Mouse (Mus musculus) layer of hippocampus, adult 2 months (tissue): ENCODE results near the gene Znrf1. TPM values are rescaled to one million over a fixed set of nuclear protein-coding genes. Genes with fewer than 3 reads are reported as not detected.

ENCODE experiments used
- DNase-seq, 2 experiments: peaks; one replicate each; pipeline ENCODE4 v3.0.0; 2022; ENCODE audit warnings: low spot score in 2 of 2
- H3K27ac ChIP-seq: fragments of 200-600 bp; 2 replicates; pipeline ENCODE4 v1.8.1; 2022
- H3K4me3 ChIP-seq: fragments of 200-600 bp; 2 replicates; pipeline ENCODE4 v1.8.1; 2022; ENCODE audit warnings: mild to moderate bottlenecking
- CTCF ChIP-seq: fragments of 200-600 bp; conservative IDR thresholded peaks from 2 replicates; pipeline ENCODE4 v1.8.1; 2022; ENCODE audit warnings: antibody characterized with exemption, mild to moderate bottlenecking, moderate library complexity
- total RNA-seq, 2 experiments: library from RNA; stranded (reverse); gene quantifications; 2 replicates each; pipeline ENCODE4 v1.2.3; 2021

Gene Znrf1
- total RNA-seq, 2 experiments from 2014 or later, result 105 to 107 TPM

DNA sequence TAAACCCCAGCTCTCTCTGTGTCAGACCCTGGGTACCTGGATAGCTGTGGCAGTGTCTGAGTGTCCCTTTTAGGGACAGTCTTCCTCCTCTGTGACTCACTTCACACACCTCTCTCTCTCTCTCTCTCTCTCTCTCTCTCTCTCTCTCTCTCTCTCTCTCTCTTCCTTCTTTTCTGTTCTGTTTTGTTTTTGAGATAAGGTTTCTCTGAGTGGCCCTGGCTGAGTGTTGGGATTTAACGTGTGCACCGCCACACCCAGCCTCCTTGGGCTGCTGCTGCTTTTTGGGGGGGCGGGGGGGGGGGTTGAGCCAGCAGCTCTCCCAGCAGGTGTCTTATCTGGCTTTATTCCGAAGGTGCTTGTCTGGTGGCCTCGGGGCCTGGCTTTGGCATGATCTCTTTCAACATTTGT, 29.9 kb downstream of the Znrf1 start:
- no peak overlapping the region for H3K27ac ChIP-seq
- no peak for DNase-seq
- no peak for TF ChIP-seq CTCF
- H3K4me3 ChIP-seq, result no peak overlapping the region

- DNase-seq, result no peak
- TF ChIP-seq CTCF, result no peak
- Histone ChIP-seq H3K27ac (0 out of 2 replicates have a peak overlapping the region, but pooled peaks have one; percentile 15), H3K4me3 (no peak overlapping the region)
These were observed 30.4 kb downstream of the Znrf1 start for GRCm38 (mm10) chr8:111566326-111566725.

GRCm38 (mm10) chr8:111567571-111567970, 31.7 kb downstream of the Znrf1 start:
- TF ChIP-seq CTCF, result no peak
- peak overlapping the region; percentile 70 for H3K27ac ChIP-seq
- no peak for DNase-seq
- H3K4me3 ChIP-seq, result no peak overlapping the region

- DNase-seq, result no peak
- no peak for TF ChIP-seq CTCF
- peak overlapping the region; percentile 70 for H3K27ac ChIP-seq
- no peak overlapping the region for H3K4me3 ChIP-seq
These were observed 32.1 kb downstream of the Znrf1 start for GRCm38 (mm10) chr8:111568029-111568428.

- Histone ChIP-seq H3K4me3 (no peak overlapping the region), H3K27ac (no peak overlapping the region)
- no peak for DNase-seq
- no peak for TF ChIP-seq CTCF
These were observed 34.0 kb downstream of the Znrf1 start for GRCm38 (mm10) chr8:111569926-111570325.

DNA sequence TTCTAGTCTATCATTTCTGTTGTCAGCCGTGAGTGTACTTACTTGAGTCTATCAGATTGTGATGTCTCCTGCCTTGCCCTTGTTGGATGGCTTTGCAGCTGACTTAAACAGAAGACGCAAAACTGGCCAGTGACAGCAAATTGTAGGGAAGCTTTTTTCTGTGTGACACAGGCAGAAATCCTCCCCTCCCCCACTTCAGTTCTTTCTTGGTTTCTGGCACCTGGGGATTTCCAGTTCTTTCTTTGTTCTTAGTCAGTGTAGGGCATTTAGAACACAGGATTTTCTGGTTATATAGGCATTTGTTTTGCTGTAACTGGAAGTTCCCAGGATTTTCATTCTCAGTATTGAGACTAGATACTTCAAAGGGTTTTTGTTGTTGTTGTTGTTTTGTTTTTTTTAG, 34.5 kb downstream of the Znrf1 start:
- Histone ChIP-seq H3K27ac (no peak overlapping the region), H3K4me3 (no peak overlapping the region)
- no peak for DNase-seq
- TF ChIP-seq CTCF, result no peak

DNA sequence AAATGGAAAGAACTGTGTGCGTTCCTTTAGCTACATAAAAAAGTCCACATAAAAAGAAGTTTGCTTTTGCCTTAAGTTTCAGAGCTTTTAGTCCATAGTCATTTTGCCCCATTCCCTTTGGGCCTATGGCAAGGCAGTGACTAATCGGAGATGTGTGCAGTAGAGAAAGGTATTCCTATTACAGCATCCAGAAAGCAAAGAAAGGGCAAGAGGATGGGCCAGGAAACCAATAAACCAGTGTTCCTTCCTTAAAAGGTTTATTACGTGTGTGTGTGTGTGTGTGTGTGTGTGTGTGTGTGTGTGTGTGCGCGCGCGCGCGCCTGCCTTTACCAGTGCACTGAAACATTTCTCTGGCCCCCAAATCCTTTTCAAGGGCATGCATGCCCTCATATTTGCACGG, 35.8 kb downstream of the Znrf1 start:
- no peak for TF ChIP-seq CTCF
- no peak overlapping the region for H3K27ac ChIP-seq
- H3K4me3 ChIP-seq, result no peak overlapping the region
- no peak for DNase-seq

- Histone ChIP-seq H3K4me3 (no peak overlapping the region), H3K27ac (no peak overlapping the region)
- TF ChIP-seq CTCF, result no peak
These were observed 36.5 kb downstream of the Znrf1 start for GRCm38 (mm10) chr8:111572431-111572830.

GRCm38 (mm10) chr8:111573583-111573982, 37.7 kb downstream of the Znrf1 start:
- Histone ChIP-seq H3K27ac (no peak overlapping the region), H3K4me3 (no peak overlapping the region)
- DNase-seq, result no peak
- TF ChIP-seq CTCF, result no peak

More at GRCm38 (mm10) chr8:111572431-111572830, 36.5 kb downstream of the Znrf1 start:
- no peak for DNase-seq

GRCm38 (mm10) chr8:111574016-111574415, 38.1 kb downstream of the Znrf1 start:
- no peak for TF ChIP-seq CTCF
- DNase-seq, result no peak
- no peak overlapping the region for H3K27ac ChIP-seq
- no peak overlapping the region for H3K4me3 ChIP-seq

- no peak for TF ChIP-seq CTCF
- no peak overlapping the region for H3K27ac ChIP-seq
- DNase-seq, result no peak
- no peak overlapping the region for H3K4me3 ChIP-seq
These were observed 39.6 kb downstream of the Znrf1 start for GRCm38 (mm10) chr8:111575492-111575891.

- DNase-seq, result peak in 1 of 2 experiments; percentile 32
- no peak for TF ChIP-seq CTCF
These were observed 40.6 kb downstream of the Znrf1 start for GRCm38 (mm10) chr8:111576501-111576900.

GRCm38 (mm10) chr8:111577880-111578533, 42.1 kb downstream of the Znrf1 start:
- H3K4me3 ChIP-seq, result no peak overlapping the region
- no peak for DNase-seq
- no peak for TF ChIP-seq CTCF
- no peak overlapping the region for H3K27ac ChIP-seq

More at GRCm38 (mm10) chr8:111576501-111576900, 40.6 kb downstream of the Znrf1 start:
- no peak overlapping the region for H3K4me3 ChIP-seq
- peak overlapping the region; percentile 41; the same call in 1 of the 2 replicates for H3K27ac ChIP-seq

DNA sequence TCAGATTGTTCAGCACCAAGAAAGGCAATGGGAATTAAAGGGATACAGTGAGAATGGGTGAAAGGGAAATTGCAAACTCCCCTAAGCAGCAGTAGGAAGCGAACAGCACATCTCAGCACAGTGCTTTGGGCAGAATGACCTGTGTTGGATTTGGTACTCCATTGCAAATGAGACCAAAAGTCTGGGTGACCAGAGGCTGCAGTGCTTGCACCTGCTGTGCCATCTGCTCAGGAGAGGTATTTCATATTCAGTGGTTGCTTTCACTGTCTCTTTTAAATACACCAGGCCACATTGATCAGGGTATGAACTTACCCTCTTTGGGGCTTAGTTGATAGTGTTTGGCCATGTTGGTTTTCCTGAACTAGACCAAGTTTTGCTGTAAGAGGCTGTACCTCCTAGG, 43.4 kb downstream of the Znrf1 start:
- no peak overlapping the region for H3K27ac ChIP-seq
- DNase-seq, result no peak
- H3K4me3 ChIP-seq, result no peak overlapping the region
- TF ChIP-seq CTCF, result no peak

- TF ChIP-seq CTCF, result no peak
These were observed 44.4 kb downstream of the Znrf1 start for GRCm38 (mm10) chr8:111580306-111580705.

More at GRCm38 (mm10) chr8:111580306-111580705, 44.4 kb downstream of the Znrf1 start:
- Histone ChIP-seq H3K4me3 (no peak overlapping the region), H3K27ac (no peak overlapping the region)
- DNase-seq, result no peak
